Mouse (Mus musculus): ENCODE results near the gene Ryr3. TPM values are rescaled to one million over a fixed set of nuclear protein-coding genes. Genes with fewer than 3 reads are reported as not detected.
"Not testable (repeated sequence)": the region's sequence is repeated elsewhere in the genome, so short reads cannot be mapped to it uniquely, and the experiment has no call there.

The Ryr3 gene
- total RNA-seq, 1 experiment from 2014 or later = 0.74 TPM

GRCm38 (mm10) chr2:113095184-113095583, 121.7 kb downstream of the Ryr3 start:
- no peak for DNase-seq

GRCm38 (mm10) chr2:113094088-113094487, 122.8 kb downstream of the Ryr3 start:
- no peak for DNase-seq

- DNase-seq = no peak
Measured at GRCm38 (mm10) chr2:113092756-113093155, 124.1 kb downstream of the Ryr3 start.

GRCm38 (mm10) chr2:113091316-113091715, 125.6 kb downstream of the Ryr3 start:
- not testable (repeated sequence) for DNase-seq

- no peak for DNase-seq
Measured at GRCm38 (mm10) chr2:113076396-113076795, 140.5 kb downstream of the Ryr3 start.

GRCm38 (mm10) chr2:113059367-113059766, 157.5 kb downstream of the Ryr3 start:
- DNase-seq = no peak

- no peak for DNase-seq
Measured at GRCm38 (mm10) chr2:113058914-113059313, 158.0 kb downstream of the Ryr3 start.

- DNase-seq = no peak
Measured at GRCm38 (mm10) chr2:113058116-113058515, 158.8 kb downstream of the Ryr3 start.

- no peak for DNase-seq
Measured at GRCm38 (mm10) chr2:113055591-113055990, 161.3 kb downstream of the Ryr3 start.

GRCm38 (mm10) chr2:113049831-113050230, 167.1 kb downstream of the Ryr3 start:
- DNase-seq = no peak

GRCm38 (mm10) chr2:113036550-113036949, 180.3 kb downstream of the Ryr3 start:
- DNase-seq = no peak

GRCm38 (mm10) chr2:113030689-113031088, 186.2 kb downstream of the Ryr3 start:
- DNase-seq = no peak

- no peak for DNase-seq
Measured at GRCm38 (mm10) chr2:113019896-113020295, 197.0 kb downstream of the Ryr3 start.

GRCm38 (mm10) chr2:113018278-113018677, 198.6 kb downstream of the Ryr3 start:
- no peak for DNase-seq

GRCm38 (mm10) chr2:113016236-113016635, 200.7 kb downstream of the Ryr3 start:
- DNase-seq = no peak

- no peak for DNase-seq
Measured at GRCm38 (mm10) chr2:113008961-113009740, 207.7 kb downstream of the Ryr3 start.

GRCm38 (mm10) chr2:112998498-112998897, 218.4 kb downstream of the Ryr3 start:
- no peak for DNase-seq

- DNase-seq = no peak
Measured at GRCm38 (mm10) chr2:112982908-112983510, 233.9 kb downstream of the Ryr3 start.

GRCm38 (mm10) chr2:112966807-112967625, 249.9 kb downstream of the Ryr3 start:
- DNase-seq = no peak

GRCm38 (mm10) chr2:112948931-112949330, 268.0 kb downstream of the Ryr3 start:
- DNase-seq = no peak

- no peak for DNase-seq
Measured at GRCm38 (mm10) chr2:112931776-112932175, 285.1 kb downstream of the Ryr3 start.

- DNase-seq = no peak
Measured at GRCm38 (mm10) chr2:112913796-112914195, 303.1 kb downstream of the Ryr3 start.

GRCm38 (mm10) chr2:112912611-112913010, 304.3 kb downstream of the Ryr3 start:
- no peak for DNase-seq

Data from adrenal gland, postnatal 14 days (tissue).